Mouse (Mus musculus): ENCODE measurements at regions not wholly inside any gene's neighbourhood (a gene's known extent, or its start where the extent isn't known, plus 50 kb on each side); places are given as distances from the start of the nearest gene placed in this dataset.
A peak's percentile ranks its signal among the peaks of the same experiment; 100 is the strongest.

- no peak for DNase-seq (ENCODE audit: extremely low spot score in 1 of 2, low spot score in 1 of 2)
Measured at GRCm38 (mm10) chr1:185519811-185520210, 65.2 kb downstream of the Slc30a10 start.

- no peak for DNase-seq (ENCODE audit: extremely low spot score in 1 of 2, low spot score in 1 of 2)
Measured at GRCm38 (mm10) chr1:185524020-185524419, 69.4 kb downstream of the Slc30a10 start.

- DNase-seq (ENCODE audit: extremely low spot score in 1 of 2, low spot score in 1 of 2), result no peak
Measured at GRCm38 (mm10) chr1:185533471-185533870, 78.8 kb downstream of the Slc30a10 start.

GRCm38 (mm10) chr1:185534129-185534528 lies 79.5 kb downstream of the Slc30a10 start:
- DNase-seq (ENCODE audit: extremely low spot score in 1 of 2, low spot score in 1 of 2), result no peak

GRCm38 (mm10) chr1:185535321-185535720 lies 80.7 kb downstream of the Slc30a10 start:
- no peak for DNase-seq (ENCODE audit: extremely low spot score in 1 of 2, low spot score in 1 of 2)

GRCm38 (mm10) chr1:185537236-185537635 lies 82.6 kb downstream of the Slc30a10 start:
- no peak for DNase-seq (ENCODE audit: extremely low spot score in 1 of 2, low spot score in 1 of 2)

- DNase-seq (ENCODE audit: extremely low spot score in 1 of 2, low spot score in 1 of 2), result no peak
Measured at GRCm38 (mm10) chr1:185539458-185539857, 84.8 kb downstream of the Slc30a10 start.

GRCm38 (mm10) chr1:185546346-185546745 lies 91.7 kb downstream of the Slc30a10 start:
- no peak for DNase-seq (ENCODE audit: extremely low spot score in 1 of 2, low spot score in 1 of 2)

- DNase-seq (ENCODE audit: extremely low spot score in 1 of 2, low spot score in 1 of 2), result peak in 1 of 2 experiments; percentile 5
Measured at GRCm38 (mm10) chr1:185572761-185573530, 118.3 kb downstream of the Slc30a10 start.

GRCm38 (mm10) chr1:185574978-185575377 lies 120.3 kb downstream of the Slc30a10 start:
- no peak for DNase-seq (ENCODE audit: extremely low spot score in 1 of 2, low spot score in 1 of 2)

- DNase-seq (ENCODE audit: extremely low spot score in 1 of 2, low spot score in 1 of 2), result no peak
Measured at GRCm38 (mm10) chr1:185579824-185580223, 125.2 kb downstream of the Slc30a10 start.

- no peak for DNase-seq (ENCODE audit: extremely low spot score in 1 of 2, low spot score in 1 of 2)
Measured at GRCm38 (mm10) chr1:185585191-185585870, 130.7 kb downstream of the Slc30a10 start.

- no peak for DNase-seq (ENCODE audit: extremely low spot score in 1 of 2, low spot score in 1 of 2)
Measured at GRCm38 (mm10) chr1:185587671-185588347, 133.2 kb downstream of the Slc30a10 start.

- DNase-seq (ENCODE audit: extremely low spot score in 1 of 2, low spot score in 1 of 2), result no peak
Measured at GRCm38 (mm10) chr1:185588348-185588719, 133.7 kb downstream of the Slc30a10 start.

- DNase-seq (ENCODE audit: extremely low spot score in 1 of 2, low spot score in 1 of 2), result no peak
Measured at GRCm38 (mm10) chr1:185596815-185597214, 142.2 kb downstream of the Slc30a10 start.

- no peak for DNase-seq (ENCODE audit: extremely low spot score in 1 of 2, low spot score in 1 of 2)
Measured at GRCm38 (mm10) chr1:185598514-185598913, 143.9 kb downstream of the Slc30a10 start.

- DNase-seq (ENCODE audit: extremely low spot score in 1 of 2, low spot score in 1 of 2), result no peak
Measured at GRCm38 (mm10) chr1:185601166-185601565, 146.5 kb downstream of the Slc30a10 start.

- DNase-seq (ENCODE audit: extremely low spot score in 1 of 2, low spot score in 1 of 2), result no peak
Measured at GRCm38 (mm10) chr1:185605996-185606395, 151.3 kb downstream of the Slc30a10 start.

GRCm38 (mm10) chr1:185607611-185608010 lies 153.0 kb downstream of the Slc30a10 start:
- DNase-seq (ENCODE audit: extremely low spot score in 1 of 2, low spot score in 1 of 2), result no peak

GRCm38 (mm10) chr1:185608440-185608839 lies 153.8 kb downstream of the Slc30a10 start:
- DNase-seq (ENCODE audit: extremely low spot score in 1 of 2, low spot score in 1 of 2), result no peak

- no peak for DNase-seq (ENCODE audit: extremely low spot score in 1 of 2, low spot score in 1 of 2)
Measured at GRCm38 (mm10) chr1:185610586-185610985, 155.9 kb downstream of the Slc30a10 start.

All from layer of hippocampus, postnatal 25 days (tissue).